Mouse (Mus musculus) embryo, embryonic 10 days (tissue): ENCODE measurements around the gene Trappc1.
A peak's percentile ranks its signal among the peaks of the same experiment; 100 is the strongest.
"Not testable (repeated sequence)": the region's sequence is repeated elsewhere in the genome, so short reads cannot be mapped to it uniquely, and the experiment has no call there.

ENCODE experiments used
- DNase-seq: peaks from one replicate; pipeline ENCODE4 v3.0.0-alpha.2; 2015; ENCODE audit warnings: low spot score

Gene Trappc1

GRCm38 (mm10) chr11:69323667-69324111, at the start of gene Trappc1, which contains the start of gene Cntrob:
Gene Trappc1, plus strand, starts transcription at chr11:69323980.
Gene Cntrob, minus strand, starts transcription at chr11:69323775.
- DNase-seq = peak; percentile 100

GRCm38 (mm10) chr11:69275650-69276049, 48.1 kb upstream of the Trappc1 start:
- DNase-seq = no peak

DNA sequence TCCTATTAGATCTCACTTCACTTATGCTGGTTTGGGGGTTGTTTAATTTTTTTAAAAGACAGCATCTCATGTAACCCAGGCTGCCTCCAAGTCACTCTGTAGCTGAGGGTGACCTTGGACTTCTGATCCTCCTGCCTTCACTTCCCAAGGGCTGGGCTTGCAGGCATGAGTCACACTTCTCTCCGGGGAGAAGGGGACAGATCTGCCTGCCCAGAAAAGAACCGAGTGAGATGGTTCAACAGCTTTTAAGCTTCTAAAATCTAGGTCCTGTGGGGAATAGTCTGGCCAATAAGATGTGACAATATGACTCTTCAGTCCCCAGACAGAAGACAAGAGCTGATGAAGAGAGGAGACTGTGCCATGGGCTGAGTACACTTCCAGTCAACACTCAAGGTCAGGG, 47.7 kb upstream of the Trappc1 start:
- no peak for DNase-seq

DNA sequence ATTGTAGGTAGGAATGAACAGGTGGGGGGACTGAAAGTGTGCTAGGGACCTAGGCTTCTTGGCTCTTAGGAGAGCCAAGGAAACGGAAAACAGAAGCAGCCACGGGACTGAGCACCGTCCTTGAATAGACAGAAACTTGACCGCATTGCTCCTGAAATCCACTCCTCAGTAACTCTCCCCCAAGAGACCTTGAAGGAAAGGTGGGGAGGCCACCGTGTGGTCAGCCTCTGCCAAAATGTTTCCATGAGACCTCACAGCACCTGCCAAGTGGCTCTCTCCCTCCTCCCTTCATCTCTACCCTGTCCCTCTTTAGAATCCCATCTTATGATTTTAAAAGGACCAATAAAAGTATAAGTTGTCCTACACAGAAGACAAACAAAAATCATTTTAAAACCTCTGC, 46.5 kb upstream of the Trappc1 start:
- DNase-seq = no peak

DNA sequence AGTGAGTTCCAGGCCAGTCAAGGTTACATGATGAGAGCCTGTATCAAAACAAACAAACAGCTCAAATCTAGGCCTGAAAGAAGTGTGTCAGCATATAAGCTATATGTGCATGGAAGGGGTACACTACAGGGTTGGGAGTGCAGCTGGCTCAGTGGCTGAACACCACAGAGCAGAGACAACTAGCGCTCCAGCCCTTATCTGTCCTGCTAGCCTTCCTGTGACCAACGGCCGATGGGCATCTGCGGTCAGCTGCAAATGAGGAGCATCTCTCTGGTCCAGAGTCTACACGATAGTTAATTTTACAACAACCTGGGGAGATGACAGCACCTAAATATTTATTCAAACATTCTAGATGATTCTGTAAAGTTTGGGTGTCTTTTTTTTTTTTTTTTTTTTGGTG, 32.7 kb upstream of the Trappc1 start:
- DNase-seq = no peak

DNA sequence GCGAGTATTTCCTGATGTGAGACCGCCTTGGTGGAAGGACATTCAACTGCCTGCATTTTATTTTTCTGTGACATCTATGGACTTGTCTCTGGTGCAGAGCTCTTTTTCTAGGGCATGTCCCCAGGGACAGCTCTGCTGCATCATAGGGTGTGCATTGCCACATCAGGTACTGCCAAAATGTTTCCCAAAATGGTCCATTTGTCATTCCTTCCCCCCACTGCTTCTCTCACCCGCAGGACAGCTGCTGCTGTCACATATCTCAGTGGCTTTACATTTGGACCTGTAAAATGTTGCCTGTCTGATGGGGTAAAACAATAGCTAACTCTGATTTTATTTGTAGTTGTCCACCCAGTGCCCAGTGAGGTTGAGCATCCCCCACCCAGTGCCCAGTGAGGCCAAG, 28.5 kb upstream of the Trappc1 start:
- no peak for DNase-seq

GRCm38 (mm10) chr11:69297799-69298198, 26.0 kb upstream of the Trappc1 start:
- no peak for DNase-seq

DNA sequence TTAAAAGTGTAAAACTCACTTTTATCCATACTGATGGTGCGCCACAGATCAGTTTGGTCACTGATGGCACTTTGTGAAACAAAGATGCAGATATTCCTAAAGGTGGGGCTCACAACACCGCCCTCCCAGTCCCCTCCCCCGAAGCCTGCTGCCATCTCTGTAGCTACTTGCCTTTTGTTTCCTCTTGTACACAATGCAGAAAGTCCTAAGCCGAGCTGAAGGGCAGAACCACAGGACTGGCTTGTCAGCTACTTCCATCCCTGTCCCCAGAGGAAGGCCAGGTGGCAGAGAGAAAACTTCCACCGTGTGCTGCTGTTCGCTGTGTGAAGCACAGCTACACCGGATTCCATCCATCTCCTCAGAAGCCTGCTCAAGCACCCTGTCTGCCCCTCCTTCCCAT, 25.5 kb upstream of the Trappc1 start:
- no peak for DNase-seq

- DNase-seq = no peak
Measured at GRCm38 (mm10) chr11:69302817-69303216, 21.0 kb upstream of the Trappc1 start.

DNA sequence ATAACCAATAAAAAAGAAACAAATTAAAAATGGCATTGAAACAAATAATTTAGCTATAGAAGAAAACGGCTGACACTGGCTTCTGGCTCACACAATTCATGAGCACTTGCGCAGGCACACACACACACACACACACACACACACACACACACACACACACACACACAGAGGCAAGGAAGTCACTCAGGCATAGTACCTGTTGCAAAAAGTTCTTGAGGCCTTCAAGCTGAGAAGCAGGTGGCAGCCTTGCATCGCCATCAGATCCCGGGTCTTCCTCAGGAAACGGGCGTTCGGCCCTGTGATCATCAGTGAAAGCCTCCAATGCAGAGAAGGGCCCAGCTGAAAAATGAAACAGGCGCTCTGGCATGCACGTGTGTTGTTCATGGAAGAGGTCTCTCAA, 18.5 kb upstream of the Trappc1 start:
- no peak for DNase-seq

GRCm38 (mm10) chr11:69306039-69306438, 17.7 kb upstream of the Trappc1 start:
- DNase-seq = no peak

DNA sequence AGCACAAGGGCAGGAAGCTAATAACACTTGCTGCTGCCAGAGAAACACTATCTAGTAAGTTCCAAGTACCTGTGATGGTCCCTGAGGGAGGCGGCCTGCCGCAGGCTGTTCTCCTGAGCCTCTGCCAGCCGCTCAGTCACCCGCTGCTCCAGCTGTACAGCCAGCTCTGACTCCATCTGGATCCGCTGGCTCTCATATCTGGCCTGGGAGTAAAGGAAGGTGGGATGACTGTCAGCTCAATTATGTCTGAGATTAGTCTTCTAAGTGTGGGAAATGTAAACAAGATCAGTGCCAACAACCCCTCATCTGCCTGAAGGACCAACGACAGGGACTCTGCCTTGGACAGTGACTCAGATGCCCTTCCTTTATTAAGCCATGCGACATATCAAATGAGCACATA, 12.5 kb upstream of the Trappc1 start:
- DNase-seq = no peak

DNA sequence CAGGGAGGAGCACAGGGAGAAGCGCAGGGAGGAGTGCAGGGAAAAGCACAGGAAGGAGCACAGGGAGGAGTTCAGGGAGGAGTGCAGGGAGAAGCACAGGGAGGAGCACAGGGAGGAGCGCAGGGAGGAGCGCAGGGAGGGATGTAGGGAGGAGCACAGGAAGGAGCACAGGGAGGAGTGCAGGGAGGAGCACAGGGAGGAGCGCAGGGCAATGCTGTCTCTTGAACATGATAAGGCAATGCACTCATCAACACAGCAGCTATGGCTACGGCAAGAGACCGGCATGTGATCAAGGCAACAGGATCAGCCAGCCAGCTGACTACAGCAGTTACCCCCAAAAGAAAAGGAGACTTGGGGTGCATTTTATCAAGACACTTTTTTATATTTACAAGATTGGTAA, 7.4 kb upstream of the Trappc1 start:
- no peak for DNase-seq

GRCm38 (mm10) chr11:69318000-69318399, 5.8 kb upstream of the Trappc1 start:
- not testable (repeated sequence) for DNase-seq

GRCm38 (mm10) chr11:69321580-69321979, 2.2 kb upstream of the Trappc1 start:
- DNase-seq = no peak

- no peak for DNase-seq
Measured at GRCm38 (mm10) chr11:69322010-69322409, 1.8 kb upstream of the Trappc1 start.

DNA sequence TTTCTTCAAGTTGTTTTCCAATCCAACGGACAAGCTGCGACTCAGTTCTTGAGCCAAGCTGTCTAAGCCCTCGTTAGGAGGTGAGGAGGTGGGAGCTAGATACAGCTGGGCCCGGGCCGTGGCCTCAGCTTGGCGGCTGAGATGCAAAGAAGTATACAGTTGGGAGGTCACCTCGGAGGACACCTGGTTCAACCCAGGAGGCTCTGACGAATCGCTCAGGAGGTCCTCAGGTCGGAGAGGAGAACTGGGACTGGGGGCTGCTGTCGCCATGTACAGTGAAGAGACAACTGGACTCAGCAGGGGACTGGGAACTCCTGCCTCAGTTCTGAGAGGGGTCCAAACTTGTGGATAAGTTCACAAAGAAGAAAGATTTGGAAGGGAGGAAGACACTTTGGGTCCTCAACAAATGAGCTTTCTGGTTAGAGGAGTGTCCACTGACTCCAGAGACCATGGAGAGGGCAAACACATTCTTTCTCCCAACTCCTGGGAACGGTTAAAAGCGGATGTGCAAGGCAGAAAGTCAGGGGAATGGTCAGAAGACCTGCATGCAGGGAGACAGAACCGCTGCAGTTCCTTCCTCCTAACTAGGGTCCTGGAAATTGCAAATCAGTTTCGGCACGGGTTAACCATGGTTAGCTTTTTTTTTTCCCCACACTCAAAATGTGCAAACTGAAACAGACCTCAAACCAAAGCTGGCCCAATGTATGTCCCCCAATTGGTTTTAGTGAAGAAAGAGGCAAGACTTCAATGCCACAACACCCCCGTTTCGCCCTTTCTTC, 898 bp upstream of the Trappc1 start:
- peak; percentile 20 for DNase-seq

- DNase-seq = no peak
Measured at GRCm38 (mm10) chr11:69324749-69325148, 969 bp downstream of the Trappc1 start.

DNA sequence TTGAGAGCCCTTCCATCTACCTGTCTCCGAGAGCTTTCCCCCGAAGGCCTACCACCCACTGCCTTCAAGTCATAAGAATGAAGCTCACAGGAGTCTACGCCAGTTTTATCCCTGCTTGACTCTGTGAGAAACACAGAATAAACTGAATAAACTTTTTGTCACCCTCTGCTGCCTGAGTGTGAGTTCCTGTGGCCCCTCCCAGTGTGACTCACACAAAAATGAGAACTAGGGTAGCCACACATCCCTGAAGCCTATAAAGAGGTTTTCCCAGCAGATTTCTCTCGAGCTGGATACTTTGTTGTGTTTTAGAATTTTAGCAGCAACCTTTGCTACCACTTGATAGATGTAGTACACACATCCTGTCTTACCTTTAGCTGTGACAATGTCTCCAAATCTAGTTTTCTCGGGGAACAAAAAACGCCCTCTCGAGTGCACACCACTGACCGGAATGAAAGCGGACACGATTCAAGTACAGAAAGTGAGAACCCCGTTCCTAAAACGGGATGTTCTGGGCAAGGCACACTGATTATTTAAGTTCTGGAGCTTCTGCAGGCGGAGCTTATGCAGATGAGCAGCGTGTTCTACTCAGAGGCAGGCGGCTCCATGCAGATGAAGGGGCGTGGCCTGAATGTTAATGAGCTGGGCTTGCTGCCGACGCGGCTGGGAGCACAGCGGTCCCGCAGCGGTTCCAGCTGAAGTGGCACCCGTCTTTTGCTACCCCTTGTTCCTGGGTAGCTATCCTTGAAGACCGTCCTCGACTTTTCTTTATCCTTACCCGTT, 2.0 kb downstream of the Trappc1 start, which contains the start of gene Kcnab3:
Gene Kcnab3, plus strand, starts transcription at position 631 of the 780 bp plus-strand sequence.
- peak; percentile 97 for DNase-seq

DNA sequence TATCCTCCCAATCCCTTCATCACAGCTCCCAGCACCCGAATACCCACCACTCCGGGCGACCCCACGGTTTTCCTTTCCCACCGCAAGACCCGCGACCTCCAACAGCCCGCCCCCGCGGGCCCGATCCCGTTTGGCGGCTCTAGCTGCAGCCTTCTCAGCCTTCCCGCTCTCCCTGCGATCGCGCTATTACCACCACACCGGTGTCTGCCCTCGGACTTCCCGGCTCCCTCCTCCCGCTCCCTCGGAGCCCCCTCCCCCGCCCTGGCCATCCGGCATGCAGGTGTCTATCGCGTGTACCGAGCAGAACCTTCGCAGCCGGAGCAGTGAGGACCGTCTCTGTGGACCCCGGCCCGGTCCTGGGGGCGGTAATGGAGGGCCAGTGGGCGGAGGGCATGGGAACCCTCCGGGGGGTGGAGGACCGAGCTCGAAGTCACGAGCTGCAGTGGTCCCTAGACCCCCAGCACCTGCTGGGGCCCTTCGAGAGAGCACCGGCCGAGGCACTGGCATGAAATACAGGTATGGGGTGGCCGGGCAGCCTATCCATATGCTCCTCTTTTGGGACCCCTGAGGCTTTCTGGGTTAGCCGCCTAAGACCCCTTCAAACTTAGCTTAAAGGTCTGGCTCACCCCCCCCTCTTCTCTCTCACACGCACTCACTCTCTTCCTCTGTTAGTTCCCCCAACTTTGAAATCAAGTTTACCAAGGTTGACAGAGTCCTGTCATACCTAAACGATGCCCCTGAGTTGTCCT, 2.8 kb downstream of the Trappc1 start:
- no peak for DNase-seq

DNA sequence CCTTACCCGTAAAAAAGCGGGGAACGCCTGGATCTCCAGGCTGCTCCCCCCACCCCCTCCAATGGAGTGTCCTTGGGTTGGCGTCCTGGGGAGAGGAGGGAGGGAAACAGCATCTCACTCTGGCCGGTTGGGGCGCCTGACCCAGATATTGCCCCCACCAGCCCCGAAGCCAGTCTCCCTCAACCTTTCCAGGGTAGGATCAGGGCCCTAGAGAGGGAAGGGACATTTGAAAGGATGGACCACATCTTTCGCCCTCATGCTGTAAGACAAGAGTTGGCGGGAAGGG, 3.3 kb downstream of the Trappc1 start:
- DNase-seq = no peak

GRCm38 (mm10) chr11:69327648-69328047, 3.9 kb downstream of the Trappc1 start:
- no peak for DNase-seq

- DNase-seq = no peak
Measured at GRCm38 (mm10) chr11:69328517-69328916, 4.7 kb downstream of the Trappc1 start.
